Mouse (Mus musculus) lung, postnatal 36 days (tissue): ENCODE results near the gene Cd83.

Experiments used
- DNase-seq: peaks from one replicate; pipeline ENCODE4 v3.0.0; 2022; ENCODE audit warnings: mixed read lengths

The Cd83 gene

GRCm38 (mm10) chr13:43807272-43807675 lies 22.7 kb downstream of the Cd83 start:
- peak; percentile 76 for DNase-seq

GRCm38 (mm10) chr13:43810621-43811020 lies 26.0 kb downstream of the Cd83 start:
- no peak for DNase-seq

GRCm38 (mm10) chr13:43811835-43812234 lies 27.3 kb downstream of the Cd83 start:
- DNase-seq, result no peak

GRCm38 (mm10) chr13:43813431-43813830 lies 28.9 kb downstream of the Cd83 start:
- DNase-seq, result no peak

DNA sequence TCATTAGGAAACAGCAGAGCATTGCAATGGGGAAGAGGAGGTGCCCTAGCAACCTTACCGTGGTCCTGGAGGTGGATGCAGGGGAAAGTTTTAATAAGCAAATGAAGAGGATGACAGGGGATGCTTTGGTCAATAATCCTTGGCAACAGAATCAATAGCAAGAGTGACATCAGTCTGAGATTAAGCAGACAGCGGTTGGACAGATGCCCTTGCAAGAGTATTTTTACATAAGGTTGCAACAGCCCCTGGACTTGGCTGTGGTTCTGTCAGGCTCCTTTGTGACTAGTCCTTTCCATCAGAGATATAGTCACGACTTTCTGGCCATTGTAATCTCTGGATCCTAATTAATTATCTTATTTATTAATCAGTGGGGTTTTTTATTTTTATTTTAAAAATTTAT lies 32.9 kb downstream of the Cd83 start:
- no peak for DNase-seq

DNA sequence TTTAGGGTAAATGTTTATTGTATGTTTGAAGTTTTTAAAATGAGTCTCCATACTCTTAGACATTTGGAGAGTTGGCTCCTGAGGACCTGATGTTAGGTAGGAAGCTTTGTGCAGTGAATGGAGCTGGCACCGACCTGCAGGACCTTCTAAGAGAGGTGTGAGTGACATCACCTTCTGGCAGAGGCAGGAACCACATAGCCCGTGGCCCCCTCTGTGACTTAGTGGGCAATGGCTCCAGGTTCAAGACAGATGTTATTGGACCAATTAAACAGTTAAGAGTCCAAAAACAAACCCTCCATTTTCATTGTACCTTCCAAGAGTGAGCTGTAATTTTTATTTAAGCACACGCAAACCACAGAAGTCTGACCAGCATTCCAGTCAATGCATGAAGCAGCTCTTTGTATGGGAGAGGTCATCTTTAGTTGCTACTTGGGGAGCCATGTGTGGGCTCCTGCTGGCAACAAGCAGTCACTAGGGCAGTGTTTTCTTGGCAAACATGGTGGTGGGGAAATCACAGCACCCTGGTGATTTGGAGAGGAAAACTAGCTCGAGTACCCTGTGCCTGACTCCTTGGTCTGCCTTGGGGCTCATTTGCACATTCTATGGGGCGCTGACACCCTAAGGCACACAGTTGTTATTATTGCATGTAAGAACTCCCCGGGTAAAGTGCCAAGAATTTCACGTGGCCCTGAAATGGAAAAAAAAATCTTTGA lies 33.9 kb downstream of the Cd83 start:
- DNase-seq, result no peak

DNA sequence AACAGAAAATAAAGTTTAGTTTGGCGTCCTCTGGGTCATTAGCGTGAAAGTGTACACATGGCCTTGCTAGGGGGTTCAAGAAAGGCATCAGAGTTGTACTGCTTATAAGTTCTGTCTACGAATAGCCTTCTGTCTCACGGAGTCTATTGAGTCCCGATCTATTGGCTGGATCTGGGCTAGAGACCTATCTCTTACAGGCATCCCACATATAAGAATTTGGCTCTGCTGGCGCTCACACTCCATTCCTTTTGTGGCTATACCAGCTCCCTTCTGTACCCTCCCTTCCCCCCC lies 34.4 kb downstream of the Cd83 start:
- no peak for DNase-seq

DNA sequence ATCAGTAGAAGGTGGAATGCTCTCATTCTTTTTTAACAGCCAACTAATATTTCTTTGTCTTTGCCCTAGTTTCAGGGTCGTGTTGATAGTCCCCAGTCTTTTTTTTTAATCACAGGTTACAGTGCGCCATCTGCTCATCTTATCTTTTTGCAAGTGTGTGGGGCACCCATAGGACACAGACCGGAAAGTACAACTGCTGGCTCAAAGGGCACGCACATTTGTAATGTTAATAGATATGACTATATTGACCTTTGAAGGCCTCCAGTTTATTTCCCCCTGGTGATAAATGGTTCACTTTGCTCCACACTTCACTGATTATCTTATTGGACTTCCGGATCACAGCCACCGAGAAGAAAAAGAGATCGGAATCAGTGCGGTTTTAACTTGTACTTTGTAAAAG lies 35.5 kb downstream of the Cd83 start:
- no peak for DNase-seq

GRCm38 (mm10) chr13:43822306-43822705 lies 37.7 kb downstream of the Cd83 start:
- no peak for DNase-seq

- DNase-seq, result no peak
Observed at GRCm38 (mm10) chr13:43828648-43829047, 44.1 kb downstream of the Cd83 start.

GRCm38 (mm10) chr13:43830892-43831673 lies 46.5 kb downstream of the Cd83 start:
- DNase-seq, result no peak

GRCm38 (mm10) chr13:43832731-43833130 lies 48.2 kb downstream of the Cd83 start:
- no peak for DNase-seq

- DNase-seq, result no peak
Observed at GRCm38 (mm10) chr13:43836376-43836775, 51.8 kb downstream of the Cd83 start.

DNA sequence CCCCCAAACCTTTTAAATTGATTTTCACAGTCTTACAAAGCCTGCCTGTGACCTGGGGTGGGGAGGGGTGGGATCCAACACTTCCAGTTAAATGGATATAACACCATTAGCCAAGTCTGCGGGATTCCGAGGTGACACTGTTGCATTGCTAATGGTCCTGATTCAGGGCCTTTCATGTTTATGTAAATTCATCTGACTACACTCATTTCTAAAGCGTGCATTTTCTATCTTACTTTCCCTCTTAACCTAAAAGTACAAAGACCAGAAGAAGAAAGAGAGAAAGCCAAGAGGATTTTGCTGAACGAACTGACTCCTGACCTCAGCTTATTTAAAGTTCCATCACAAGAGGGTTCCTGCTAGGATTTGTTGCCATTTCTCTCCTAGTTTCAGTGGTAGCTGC lies 53.2 kb downstream of the Cd83 start:
- no peak for DNase-seq

DNA sequence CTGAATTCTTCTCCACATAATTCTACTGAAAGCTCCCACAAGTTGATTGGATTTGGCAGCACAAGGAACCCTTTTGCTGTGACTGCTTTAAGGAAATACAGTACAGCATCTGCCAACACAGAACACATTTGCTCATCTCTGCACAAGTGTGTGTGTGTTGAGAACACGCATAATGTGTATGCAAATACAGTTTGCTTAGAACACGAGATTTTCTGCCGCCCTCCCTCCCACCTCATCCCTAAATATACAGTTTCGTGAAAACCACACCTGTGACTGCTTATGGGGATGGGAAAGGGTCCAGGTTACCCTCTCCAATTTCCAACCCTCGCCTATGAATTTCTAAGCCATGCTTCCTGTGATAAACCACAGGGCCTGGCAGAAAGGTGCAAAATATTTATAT lies 60.6 kb downstream of the Cd83 start:
- no peak for DNase-seq

DNA sequence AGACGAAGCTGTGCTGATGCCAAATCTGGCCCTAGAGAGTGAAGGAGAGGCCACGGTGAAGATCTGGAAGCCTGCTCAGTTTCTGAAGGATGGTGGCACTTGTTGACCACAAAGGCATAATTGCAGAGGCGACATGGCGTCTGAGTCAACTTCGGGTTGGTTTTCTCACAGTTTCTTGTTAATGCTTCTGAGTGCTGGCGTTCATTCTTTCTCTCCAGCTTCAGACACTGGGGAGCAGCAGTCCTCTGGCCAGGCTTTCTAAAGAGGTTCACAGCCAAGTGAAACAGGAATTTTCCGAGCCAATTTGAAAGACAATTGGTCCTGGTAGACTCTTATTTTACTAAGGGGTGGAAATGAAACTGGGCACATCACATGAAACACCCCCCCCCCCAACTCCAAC lies 62.6 kb downstream of the Cd83 start:
- DNase-seq, result no peak

GRCm38 (mm10) chr13:43849816-43850215 lies 65.2 kb downstream of the Cd83 start:
- DNase-seq, result no peak

DNA sequence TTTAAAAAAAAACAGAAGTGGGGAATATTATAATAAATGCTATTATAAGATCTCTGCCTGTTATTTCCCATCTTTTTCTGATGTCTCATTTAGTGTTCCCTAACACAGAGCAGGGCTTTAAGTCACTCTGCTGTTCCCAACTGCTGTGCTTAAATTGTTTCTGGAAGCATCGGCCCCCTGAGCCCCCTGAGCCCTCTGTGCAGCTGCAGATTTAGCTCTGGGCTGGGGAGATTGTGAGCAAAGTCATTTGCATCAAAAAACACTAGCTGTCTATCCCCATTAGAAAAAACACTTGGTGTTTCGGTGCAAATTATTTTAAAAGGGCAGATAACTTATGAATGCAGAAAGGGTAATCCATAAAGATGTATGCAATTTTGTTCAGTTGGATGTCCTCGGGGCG lies 66.5 kb downstream of the Cd83 start:
- DNase-seq, result no peak
